Mouse (Mus musculus) megakaryocyte-erythroid progenitor cell, adult 5-6 weeks (primary cell): Measurements from ENCODE around the gene Unc93b1. TPM values are rescaled to one million over a fixed set of nuclear protein-coding genes. Genes with fewer than 3 reads are reported as not detected.
"Not testable (repeated sequence)": the region's sequence is repeated elsewhere in the genome, so short reads cannot be mapped to it uniquely, and the experiment has no call there.

Experiments
- ATAC-seq: replicated peaks from 2 replicates; pipeline ENCODE4 v1.8.0; 2016; ENCODE audit warnings: mild to moderate bottlenecking, inconsistent platforms; ENCODE audit not compliant: severe bottlenecking, poor library complexity, low FRiP score, low TSS enrichment
- total RNA-seq, 2 experiments: library from RNA; stranded (forward) in 1 of 2; stranded (reverse) in 1 of 2; fragments of 200-1000, 215-1000 nt in 1 of 2; fragments of >200 nt in 1 of 2; fragmentation: Nextera tagmentation in 1 of 2; gene quantifications; 2 replicates each; pipeline ENCODE4 v1.2.3; 2014 to 2017

The Unc93b1 gene
- total RNA-seq, 2 experiments from 2014 or later, result 9.1 to 16.4 TPM

DNA sequence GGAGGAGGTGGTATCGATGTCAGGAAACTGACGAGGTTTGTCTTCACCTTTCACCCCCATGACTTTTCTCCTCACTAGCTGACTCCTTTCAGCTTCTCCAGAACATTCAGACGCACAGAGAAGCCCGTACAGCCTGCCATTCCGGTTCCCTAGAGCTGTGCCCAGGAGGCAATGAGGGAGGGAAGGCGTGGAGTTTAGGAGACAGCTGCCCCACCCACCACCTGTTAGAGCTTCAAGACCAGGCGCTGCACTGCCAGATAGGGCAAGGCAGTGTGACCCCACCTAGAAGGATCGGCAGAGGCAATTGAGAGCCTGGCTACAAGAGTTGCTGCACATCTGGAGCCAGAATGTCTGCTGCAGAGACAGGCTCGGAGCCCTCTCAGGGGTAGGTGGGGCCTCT, 37.2 kb downstream of the Unc93b1 start, which contains the start of gene Aldh3b2:
TSS of gene Aldh3b2 (plus strand) at position 100 of the 400 bp plus-strand sequence.
- peak; percentile 60 for ATAC-seq

DNA sequence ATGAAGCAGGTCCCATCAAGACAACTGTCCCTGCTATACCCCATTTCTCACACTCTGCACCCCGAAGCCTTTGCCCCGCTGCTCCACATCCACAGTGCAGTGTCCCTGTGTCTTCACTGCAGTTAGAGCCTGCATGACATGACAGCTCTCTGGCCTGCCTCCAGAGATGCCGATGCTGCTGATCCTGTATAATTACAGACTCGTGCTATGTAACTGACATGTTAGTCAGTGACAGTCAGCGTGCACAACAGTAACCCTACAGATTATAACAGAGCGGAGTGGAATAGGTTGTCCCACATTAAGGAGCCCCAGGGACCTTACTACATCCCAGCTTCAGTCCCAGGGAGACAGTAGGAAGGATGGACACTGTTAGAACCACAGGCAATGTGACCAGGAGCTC, 39.6 kb downstream of the Unc93b1 start:
- not testable (repeated sequence) for ATAC-seq

DNA sequence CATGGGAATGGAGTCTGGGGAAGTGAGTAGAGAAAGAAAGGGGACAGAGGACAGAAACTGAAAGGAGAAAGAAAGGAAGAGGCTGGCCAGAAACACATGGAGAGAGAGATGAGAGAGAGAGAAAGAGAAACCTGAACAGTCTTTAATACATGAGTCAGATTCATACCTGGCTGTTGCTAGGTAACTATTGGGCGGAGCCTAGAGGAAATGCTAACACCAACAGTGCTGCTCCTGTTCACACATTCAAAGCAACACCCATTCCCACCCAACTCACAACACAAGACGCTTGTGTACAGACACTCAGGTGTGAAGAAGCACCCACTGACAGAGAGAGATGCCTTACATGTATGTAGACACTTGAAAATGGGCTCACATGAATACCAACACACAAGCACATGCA, 40.9 kb downstream of the Unc93b1 start:
- no peak for ATAC-seq

DNA sequence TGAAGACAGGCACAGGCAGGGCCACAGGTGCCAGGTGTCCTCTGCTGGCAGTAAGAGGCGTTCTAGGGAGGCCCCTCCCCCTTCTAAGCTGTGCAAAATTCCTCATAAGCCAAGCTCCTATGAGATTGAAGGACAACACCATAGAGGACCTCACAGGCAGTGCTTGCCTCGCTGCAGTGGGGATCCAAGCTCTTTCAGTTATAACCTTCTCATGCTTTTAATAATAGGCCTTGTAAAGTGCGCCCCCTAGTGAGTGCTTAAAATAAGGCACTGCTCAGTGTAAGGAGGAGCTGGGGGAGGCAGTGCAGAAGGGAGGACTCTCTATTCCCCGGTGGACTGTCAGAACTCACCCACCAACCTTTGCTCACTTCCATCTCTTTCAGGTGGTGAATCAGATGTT, 45.3 kb downstream of the Unc93b1 start:
- ATAC-seq, result peak; percentile 66

DNA sequence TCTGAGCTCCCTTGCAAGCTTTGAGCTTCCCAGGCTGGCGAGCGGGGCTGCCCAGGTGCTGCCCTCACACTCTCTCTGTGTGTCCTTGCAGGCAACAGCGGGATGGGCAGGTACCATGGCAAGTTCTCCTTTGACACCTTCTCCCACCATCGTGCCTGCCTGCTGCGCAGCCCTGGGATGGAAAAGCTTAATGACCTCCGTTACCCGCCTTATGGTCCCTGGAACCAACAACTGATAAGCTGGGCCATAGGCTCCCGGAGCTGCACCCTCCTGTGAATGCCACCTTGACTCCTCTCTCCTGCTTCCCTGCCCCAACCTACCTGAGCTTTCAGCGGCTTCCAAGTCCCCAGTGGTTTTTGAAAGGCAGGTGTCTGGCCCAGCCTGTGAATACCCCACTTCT, 45.9 kb downstream of the Unc93b1 start:
- ATAC-seq, result no peak

DNA sequence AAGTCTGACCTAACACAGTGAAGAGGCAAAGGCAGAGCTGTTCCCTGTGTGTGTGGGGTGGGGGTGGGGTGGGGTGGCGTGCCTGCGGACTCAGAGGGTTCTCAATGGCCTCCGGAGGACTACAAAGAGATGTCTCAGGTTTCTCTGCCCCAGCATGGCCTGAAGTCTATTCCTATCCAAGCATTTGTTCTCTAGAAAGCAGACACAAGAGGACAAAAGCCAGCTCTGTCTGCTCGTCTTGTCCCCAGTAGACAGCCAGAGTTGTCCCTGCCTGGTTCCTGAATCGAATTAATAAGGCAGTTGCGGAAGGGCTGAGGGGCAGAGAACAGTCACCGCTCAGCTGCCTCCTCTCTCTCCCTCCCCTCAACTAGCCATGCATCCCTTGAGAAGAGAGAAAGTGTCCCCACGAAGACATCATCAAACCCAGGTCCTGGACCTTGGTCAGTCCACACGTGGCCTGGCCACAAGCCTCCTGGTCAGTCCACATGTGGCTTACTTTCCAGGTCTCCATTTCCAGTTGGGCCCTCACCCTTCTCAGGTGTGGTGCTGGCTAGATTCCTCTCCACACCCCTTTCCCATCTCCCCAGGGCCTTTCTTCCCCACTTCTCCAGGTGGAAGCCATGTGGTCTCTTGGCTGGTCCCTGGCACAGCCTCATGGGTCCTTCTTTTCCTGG, 48.7 kb downstream of the Unc93b1 start:
- no peak for ATAC-seq

DNA sequence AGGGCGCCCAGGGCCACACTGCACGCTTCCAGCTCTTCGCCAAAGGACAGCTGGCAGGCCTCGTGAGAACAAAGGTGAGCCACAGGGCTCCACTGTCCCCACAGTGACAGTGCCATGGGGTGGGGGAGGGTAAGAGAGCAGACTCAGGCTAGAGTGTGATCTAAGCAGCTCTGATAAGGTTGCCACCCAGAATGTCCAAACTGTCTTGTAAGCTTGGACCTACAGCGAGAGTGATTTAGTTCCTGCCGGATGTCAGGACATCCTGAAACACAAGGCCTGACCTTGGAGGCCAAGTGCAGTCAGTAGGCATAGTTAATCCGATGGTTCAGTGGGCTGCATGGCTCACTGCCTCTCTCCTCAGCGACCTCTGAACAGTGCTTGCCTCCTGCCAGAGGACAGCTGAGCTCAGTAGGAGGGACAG, 50.3 kb downstream of the Unc93b1 start:
- no peak for ATAC-seq

DNA sequence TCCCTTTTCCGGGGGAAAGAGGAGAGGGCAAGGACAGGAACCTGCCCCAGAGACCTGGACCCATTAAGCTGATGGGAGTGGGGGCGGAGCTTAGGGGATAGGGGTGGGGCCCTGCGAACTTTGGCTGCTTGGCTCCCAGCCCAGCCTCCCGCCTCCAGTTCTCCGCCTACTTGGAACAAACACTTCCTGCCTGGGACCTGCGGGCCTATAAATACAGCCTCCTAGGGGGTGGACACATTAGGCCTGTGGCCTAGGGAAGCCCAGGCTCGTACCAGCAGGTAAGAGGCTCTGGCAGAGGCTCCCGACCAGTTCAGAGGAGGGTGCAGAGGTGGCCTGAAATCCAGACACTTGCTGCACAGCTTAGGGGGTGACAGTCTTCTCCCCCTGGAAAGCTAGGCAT, 51.3 kb downstream of the Unc93b1 start, which contains the start of gene Acy3:
TSS of gene Acy3 (plus strand) at position 237 of the 400 bp plus-strand sequence.
- ATAC-seq, result peak; percentile 51

DNA sequence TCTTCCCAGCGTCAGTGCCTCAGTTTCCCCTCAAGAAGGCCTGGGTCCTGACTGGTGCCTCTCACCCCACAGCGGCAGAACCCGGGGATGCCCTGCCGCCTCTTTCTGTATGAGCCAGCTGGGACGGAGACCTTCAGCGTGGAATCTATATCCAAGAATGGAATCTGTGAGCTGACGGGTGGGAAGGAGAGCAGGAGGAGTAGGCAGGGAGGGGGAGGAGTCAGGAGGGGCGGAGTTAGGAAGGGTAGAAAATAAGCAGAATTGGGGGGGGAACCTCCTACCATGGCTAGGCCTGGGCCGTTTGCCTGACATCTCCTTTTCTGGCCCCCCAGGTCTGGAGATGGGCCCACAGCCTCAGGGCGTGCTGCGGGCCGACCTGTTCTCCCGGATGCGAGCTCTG, 53.1 kb downstream of the Unc93b1 start:
- ATAC-seq, result no peak

DNA sequence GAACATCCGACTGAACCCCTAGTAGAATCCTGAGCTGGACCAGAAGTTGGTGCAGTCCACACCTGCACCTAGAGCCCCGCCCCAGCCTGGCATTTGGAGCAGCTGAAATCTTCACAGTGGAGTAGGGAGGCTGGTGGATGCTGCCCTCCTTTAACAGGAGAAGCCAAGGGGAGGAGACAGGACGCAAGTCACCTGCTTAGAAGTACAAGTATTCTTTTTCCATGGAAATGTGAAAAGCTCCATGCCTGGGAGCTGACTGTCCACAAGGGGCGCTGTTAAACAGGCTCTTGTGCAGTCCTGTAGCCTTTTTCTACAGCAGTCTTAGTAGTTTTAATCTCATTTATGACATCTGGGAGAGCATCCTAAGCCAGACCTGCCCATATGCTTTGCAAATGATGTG, 53.8 kb downstream of the Unc93b1 start:
- no peak for ATAC-seq

DNA sequence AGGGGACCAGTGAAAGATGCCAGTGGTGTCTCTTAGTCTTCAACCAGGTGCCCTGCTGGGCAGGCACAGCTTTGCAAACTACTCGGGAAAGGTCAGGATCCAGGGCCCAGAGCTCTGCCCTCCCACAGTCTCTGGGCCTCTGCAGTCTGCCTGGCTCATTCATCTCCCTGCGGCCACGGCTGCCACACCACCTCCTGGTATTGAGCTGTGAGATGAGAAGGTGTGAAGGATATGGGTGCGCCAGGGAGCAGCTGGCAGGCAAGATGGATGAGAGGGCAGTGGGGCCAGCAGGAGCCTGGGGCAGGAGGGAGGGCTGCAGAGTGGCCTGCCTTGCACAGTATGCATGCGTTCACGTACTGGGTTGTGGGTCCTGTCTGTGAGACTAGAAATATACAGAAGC, 55.8 kb downstream of the Unc93b1 start:
- no peak for ATAC-seq

DNA sequence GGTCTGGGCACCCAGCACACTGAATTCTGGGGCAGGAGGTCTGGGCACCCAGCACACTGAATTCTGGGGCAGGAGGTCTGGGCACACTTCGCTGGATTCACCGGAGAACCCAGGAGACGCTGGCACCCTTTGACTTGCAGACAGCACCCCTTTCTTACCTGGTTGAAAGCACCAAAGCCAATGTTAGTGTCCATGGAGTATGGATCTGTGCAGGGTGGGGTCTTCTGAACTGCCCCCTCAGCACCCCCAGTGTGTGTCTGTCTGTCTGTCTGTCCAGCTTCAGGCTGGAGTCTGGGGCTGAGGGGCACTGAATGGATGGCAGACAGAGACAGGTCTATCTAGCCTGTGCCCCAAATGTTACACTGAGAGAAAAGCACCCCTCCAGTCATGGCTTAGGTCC, 56.6 kb downstream of the Unc93b1 start:
- ATAC-seq, result no peak

DNA sequence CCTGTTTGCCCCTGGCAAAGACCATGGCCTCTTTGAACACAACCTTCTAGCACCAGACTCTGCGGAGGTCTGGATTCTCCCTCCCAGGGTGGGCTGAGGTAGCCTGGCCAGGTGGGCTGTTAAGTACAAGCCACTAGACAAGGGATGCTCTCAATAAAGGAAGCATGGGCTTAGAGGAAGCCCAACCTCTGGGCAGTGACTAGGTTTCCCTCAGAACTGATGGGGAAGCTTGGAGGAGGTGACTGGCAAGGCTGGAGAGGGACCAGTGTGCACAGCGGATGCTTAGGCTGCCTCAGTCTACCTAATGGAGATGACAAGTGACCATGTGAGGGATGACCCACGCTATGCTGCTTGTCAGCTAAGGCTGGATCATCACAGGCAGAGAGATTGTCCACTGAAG, 57.0 kb downstream of the Unc93b1 start:
- no peak for ATAC-seq

DNA sequence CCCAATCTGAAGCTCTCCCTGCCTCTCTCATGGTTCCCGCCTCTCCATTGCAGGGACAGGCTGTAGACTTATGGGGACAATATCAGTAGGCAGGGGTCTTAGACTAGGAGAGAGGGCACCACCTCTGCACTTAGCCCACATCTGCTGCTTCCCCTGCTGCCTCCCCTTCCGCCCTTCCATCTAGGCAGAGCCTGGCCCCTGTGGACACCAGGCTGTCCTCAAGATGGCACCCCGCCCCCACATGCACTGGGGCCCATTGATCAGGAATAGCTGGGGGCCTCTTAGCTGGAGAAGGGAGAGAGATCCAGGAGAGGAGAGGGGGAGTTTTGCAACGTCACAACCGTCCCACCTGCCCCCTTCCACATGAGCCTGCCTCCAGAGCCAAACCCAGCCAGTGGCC, 57.4 kb downstream of the Unc93b1 start, which contains the start of gene Tbx10:
TSS of gene Tbx10 (plus strand) at position 337 of the 400 bp plus-strand sequence.
- ATAC-seq, result no peak

DNA sequence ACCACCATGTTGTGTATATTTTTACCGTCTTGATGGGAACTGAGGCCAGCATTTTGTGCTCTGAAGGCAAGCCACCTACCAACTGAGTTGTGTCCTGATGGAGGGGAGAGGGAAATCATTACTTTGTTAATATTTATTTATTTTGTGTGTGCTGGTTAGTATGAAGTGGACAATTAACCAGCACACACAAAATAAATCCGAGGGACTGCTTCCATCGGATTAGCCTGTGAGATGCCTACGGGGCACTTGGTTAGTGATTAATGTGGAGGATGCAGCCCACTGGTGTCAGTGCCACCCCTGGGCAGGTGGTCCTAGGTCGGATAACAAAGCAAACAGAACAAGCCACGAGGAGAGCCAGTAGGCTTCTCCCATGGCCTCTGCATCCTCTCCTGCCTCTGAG, 59.9 kb downstream of the Unc93b1 start:
- no peak for ATAC-seq

DNA sequence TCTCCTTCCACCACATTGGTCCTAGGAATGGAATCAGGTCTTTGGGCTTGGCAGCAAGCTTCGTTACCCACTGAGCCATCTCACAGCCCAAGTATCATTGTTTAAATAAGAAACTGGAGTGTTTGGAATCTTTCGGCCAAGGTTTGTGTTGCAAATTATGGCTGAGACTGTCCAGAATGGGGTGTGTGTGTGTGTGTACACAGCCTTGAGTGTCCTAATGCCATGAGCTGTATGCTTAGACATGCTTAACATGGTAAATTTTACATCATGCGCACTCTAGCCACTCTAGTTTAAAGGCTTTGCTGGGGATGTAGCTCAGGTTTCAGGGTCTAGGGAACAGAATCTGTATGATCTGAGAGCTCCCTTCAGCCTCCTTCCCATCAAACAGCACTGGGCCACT, 60.5 kb downstream of the Unc93b1 start:
- ATAC-seq, result no peak

DNA sequence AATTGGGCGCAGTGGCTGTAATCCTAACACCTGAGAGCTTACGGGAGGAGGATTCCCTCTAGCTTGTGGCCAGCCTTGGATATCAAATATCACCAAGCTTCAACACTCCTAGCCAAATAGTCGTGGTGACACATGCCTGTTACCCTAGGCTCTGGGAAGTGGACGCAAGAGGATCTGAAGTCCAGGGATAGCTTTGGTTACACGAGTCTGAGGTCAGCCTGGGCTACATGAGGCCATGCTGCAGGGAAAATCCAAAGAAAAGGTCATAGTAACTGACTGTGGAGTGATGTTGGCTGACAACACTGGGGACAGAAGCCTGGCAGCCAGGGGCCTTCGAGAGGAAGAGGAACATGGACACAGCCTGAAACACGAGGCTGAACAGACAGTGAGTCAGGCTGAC, 61.1 kb downstream of the Unc93b1 start:
- ATAC-seq, result no peak

DNA sequence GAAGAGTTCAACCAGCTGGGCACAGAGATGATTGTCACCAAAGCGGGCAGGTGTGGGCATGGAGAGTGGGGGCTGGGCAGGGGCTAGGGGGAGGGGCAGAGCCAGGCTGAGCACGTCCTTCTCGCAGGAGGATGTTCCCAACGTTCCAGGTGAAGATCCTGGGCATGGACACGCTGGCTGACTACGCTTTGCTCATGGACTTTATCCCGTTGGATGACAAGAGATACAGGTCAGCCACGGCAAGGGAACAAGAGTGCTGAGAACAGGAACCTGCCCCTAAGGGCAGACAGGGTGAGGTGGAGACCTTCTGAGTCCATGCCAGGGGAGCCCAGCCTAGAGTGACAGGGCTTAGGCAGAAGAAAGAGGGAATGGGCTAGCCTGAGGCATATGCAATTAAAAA, 61.8 kb downstream of the Unc93b1 start:
- ATAC-seq, result no peak

DNA sequence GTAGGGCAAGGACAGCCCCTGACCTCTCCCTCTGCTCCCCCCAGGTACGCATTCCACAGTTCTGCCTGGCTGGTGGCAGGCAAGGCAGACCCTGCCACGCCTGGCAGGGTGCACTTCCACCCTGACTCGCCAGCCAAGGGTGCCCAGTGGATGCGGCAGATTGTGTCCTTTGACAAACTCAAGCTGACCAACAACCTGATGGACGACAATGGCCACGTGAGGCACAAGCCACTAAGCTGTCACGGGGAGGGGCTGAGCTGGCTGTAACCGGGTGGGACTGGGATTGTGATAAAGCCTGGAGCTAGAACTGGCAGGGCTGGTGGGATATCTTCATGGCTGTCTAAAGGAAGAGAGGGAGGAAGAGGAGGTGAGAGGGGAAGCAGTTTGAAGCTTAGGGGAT, 62.2 kb downstream of the Unc93b1 start:
- ATAC-seq, result no peak

DNA sequence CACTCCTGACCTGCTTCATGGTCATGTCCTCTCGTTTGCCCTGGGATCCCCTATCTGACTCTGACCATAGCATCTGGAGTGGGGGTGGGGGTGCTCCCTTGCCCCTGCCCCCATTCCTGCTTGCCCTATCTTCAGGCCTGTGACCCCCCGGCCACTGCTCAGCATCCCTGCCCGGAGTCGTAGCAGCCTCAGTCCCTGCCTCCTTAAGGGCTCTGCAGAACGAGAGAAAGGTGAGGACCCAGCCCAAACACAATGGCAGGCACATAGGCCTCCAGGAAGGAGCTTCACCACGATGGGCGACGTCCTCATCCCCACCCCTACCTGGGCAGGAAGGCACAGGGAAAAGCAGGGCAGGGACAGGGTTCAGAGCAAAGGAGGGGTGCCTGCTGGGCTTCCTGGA, 63.3 kb downstream of the Unc93b1 start:
- ATAC-seq, result no peak
